Mouse (Mus musculus) heart, embryonic 12.5 days (tissue): Measurements from ENCODE around the gene Fkbp11. TPM values are rescaled to one million over a fixed set of nuclear protein-coding genes. Genes with fewer than 3 reads are reported as not detected.

Source experiments
- ATAC-seq: fragments of 200-750 bp; cut with Nextera tagmentation; 2 replicates; pipeline ENCODE4 v1.8.0; 2017; ENCODE audit warnings: moderate TSS enrichment, moderate library complexity; ENCODE audit not compliant: insufficient number of reproducible peaks, low FRiP score
- H3K27ac ChIP-seq: fragments of 300-500 bp; sonication (generic); 2 replicates; pipeline ENCODE4 v1.5.1; 2016; ENCODE audit warnings: mild to moderate bottlenecking, moderate library complexity; ENCODE audit not compliant: poor library complexity, severe bottlenecking
- H3K27me3 ChIP-seq: fragments of 300-500 bp; sonication (generic); replicated peaks from 2 replicates; pipeline ENCODE4 v1.6.1; 2016; ENCODE audit warnings: mild to moderate bottlenecking, moderate library complexity
- H3K36me3 ChIP-seq: fragments of 300-500 bp; sonication (generic); 2 replicates; pipeline ENCODE4 v1.6.1; 2016; ENCODE audit warnings: mild to moderate bottlenecking, moderate library complexity
- H3K4me1 ChIP-seq: fragments of 300-500 bp; sonication (generic); replicated peaks from 2 replicates; pipeline ENCODE4 v1.6.1; 2016; ENCODE audit warnings: mild to moderate bottlenecking
- H3K4me2 ChIP-seq: fragments of 300-500 bp; sonication (generic); 2 replicates; pipeline ENCODE4 v1.6.1; 2016; ENCODE audit warnings: mild to moderate bottlenecking, moderate library complexity
- H3K4me3 ChIP-seq: fragments of 300-500 bp; sonication (generic); 2 replicates; pipeline ENCODE4 v1.5.1; 2016; ENCODE audit warnings: mild to moderate bottlenecking
- H3K9ac ChIP-seq: fragments of 300-500 bp; sonication (generic); 2 replicates; pipeline ENCODE4 v1.6.1; 2016; ENCODE audit warnings: mild to moderate bottlenecking, moderate library complexity
- H3K9me3 ChIP-seq: fragments of 300-500 bp; sonication (generic); replicated peaks from 2 replicates; pipeline ENCODE4 v1.6.1; 2016; ENCODE audit warnings: mild to moderate bottlenecking, moderate library complexity
- WGBS: fragments of 180-500 bp; shearing (Covaris S2); methylation state at CpG from one replicate; pipeline ENCODE4 v1.1.7; 2016; 5-methylcytosine and 5-hydroxymethylcytosine counted together
- polyA plus RNA-seq: library from polyadenylated mRNA; unstranded; fragments of >200 nt; fragmentation: Nextera tagmentation; extraction: Ambion mirVana; gene quantifications from 2 replicates; pipeline ENCODE4 v1.2.1, GENCODE M21; 2016

The Fkbp11 gene
- polyA plus RNA-seq, 1 experiment from 2014 or later: 17.8 TPM

DNA sequence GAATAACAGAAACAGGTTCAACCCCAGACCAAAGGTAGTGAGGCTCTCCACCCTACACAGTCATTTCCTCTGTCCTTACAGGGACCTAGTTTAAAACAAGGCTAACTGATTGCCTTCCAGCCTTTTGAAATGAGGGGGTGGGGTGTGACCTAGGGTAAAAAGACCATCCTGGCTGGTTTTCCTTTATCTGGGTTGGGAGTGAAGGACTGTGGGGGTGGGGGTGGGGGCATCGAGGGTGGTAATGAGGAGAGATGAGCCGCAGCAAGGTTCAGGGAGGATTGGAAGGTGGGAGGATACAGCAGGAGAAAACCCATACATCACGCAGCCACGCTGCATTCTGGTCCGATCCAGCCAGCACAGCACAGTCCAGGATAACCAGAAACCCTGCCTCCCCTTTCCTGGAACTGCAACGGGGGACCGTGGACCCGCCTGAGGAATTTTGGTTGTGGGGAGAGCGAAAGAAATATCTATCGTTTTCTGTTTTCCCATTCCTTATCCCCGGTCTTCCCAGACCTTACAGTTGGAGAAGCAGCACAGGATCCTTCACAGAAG, 52.9 kb downstream of the Fkbp11 start:
- WGBS: 27% methylated on average over 11 of the region's 11 CpGs
- Histone ChIP-seq H3K9me3 (no peaks in the 10 kb centered on the region), H3K4me3 (0 out of 2 replicates have a peak overlapping the region, but pooled peaks have one; percentile 2), H3K27ac (no peak overlapping the region), H3K36me3 (no peaks in the 10 kb centered on the region), H3K27me3 (peaks cover 42% of the 10 kb centered on the region), H3K9ac (0 out of 2 replicates have a peak overlapping the region, but pooled peaks have one; percentile 29), H3K4me2 (peak overlapping the region; percentile 98), H3K4me1 (peaks cover 42% of the 10 kb centered on the region)
- no peak for ATAC-seq

Other genes with a start within 250 kb of the Fkbp11 start
- not detected in 2 replicates for gene Lalba, start 245.5 kb downstream of the Fkbp11 start, polyA plus RNA-seq
- gene Olfr279, start 235.8 kb downstream of the Fkbp11 start, polyA plus RNA-seq: not detected in 2 replicates
- 95.9 and 99.7 TPM in 2 replicates for gene Kansl2, start 193.9 kb downstream of the Fkbp11 start, polyA plus RNA-seq
- 37.9 and 39.5 TPM in 2 replicates for gene Ccnt1, start 157.3 kb downstream of the Fkbp11 start, polyA plus RNA-seq
- gene 4930415O20Rik, start 157.2 kb downstream of the Fkbp11 start, polyA plus RNA-seq: not detected in 2 replicates
- gene Adcy6, start 118.1 kb downstream of the Fkbp11 start, polyA plus RNA-seq: 46.7 and 46.8 TPM in 2 replicates
- gene Cacnb3, start 97.4 kb downstream of the Fkbp11 start, polyA plus RNA-seq: 9.5 and 10.3 TPM in 2 replicates
- 15.0 and 16.4 TPM in 2 replicates for gene Ddx23, start 65.3 kb downstream of the Fkbp11 start, polyA plus RNA-seq
- 0.91 and 1.1 TPM in 2 replicates for gene Rnd1, start 50.7 kb downstream of the Fkbp11 start, polyA plus RNA-seq
- 0.33 and 0.62 TPM in 2 replicates for gene Ccdc65, start 20.0 kb downstream of the Fkbp11 start, polyA plus RNA-seq
- 46.3 and 46.9 TPM in 2 replicates for gene Arf3, start 35.0 kb upstream of the Fkbp11 start, polyA plus RNA-seq
- gene Wnt10b, start 50.0 kb upstream of the Fkbp11 start, polyA plus RNA-seq: not detected in 2 replicates
- gene Wnt1, start 61.7 kb upstream of the Fkbp11 start, polyA plus RNA-seq: not detected in 2 replicates
- gene Ddn, start 81.3 kb upstream of the Fkbp11 start, polyA plus RNA-seq: 0.04 and 0.14 TPM in 2 replicates
- 81.5 and 83.5 TPM in 2 replicates for gene Prkag1, start 103.3 kb upstream of the Fkbp11 start, polyA plus RNA-seq
- gene Kmt2d, start 143.0 kb upstream of the Fkbp11 start, polyA plus RNA-seq: 9.2 and 10.3 TPM in 2 replicates
- gene Rhebl1, start 166.3 kb upstream of the Fkbp11 start, polyA plus RNA-seq: 4.3 and 6.1 TPM in 2 replicates
- gene Dhh, start 170.3 kb upstream of the Fkbp11 start, polyA plus RNA-seq: 4.5 and 4.6 TPM in 2 replicates
- 16.9 and 17.2 TPM in 2 replicates for gene Lmbr1l, start 190.0 kb upstream of the Fkbp11 start, polyA plus RNA-seq
- 1,481 and 1,517 TPM in 2 replicates for gene Tuba1b, start 206.4 kb upstream of the Fkbp11 start, polyA plus RNA-seq
- gene Gm49450, start 225.4 kb upstream of the Fkbp11 start, polyA plus RNA-seq: not detected in 2 replicates
- 1,110 and 1,118 TPM in 2 replicates for gene Tuba1a, start 225.5 kb upstream of the Fkbp11 start, polyA plus RNA-seq